Mouse (Mus musculus): ENCODE measurements at regions not wholly inside any gene's neighbourhood (a gene's known extent, or its start where the extent isn't known, plus 50 kb on each side); places are given as distances from the start of the nearest gene placed in this dataset.

GRCm38 (mm10) chr6:81724601-81725545, 198.6 kb upstream of the Gcfc2 start:
- no peak for DNase-seq (ENCODE audit: low read depth, low spot score)

GRCm38 (mm10) chr6:81731631-81732030, 191.8 kb upstream of the Gcfc2 start:
- no peak for DNase-seq (ENCODE audit: low read depth, low spot score)

GRCm38 (mm10) chr6:81733527-81733926, 189.9 kb upstream of the Gcfc2 start:
- no peak for DNase-seq (ENCODE audit: low read depth, low spot score)

- peak; percentile 69 for DNase-seq (ENCODE audit: low read depth, low spot score)
These were observed 185.0 kb upstream of the Gcfc2 start for GRCm38 (mm10) chr6:81738466-81738865.

- DNase-seq (ENCODE audit: low read depth, low spot score): no peak
These were observed 173.8 kb upstream of the Gcfc2 start for GRCm38 (mm10) chr6:81749681-81750080.

- no peak for DNase-seq (ENCODE audit: low read depth, low spot score)
These were observed 171.8 kb upstream of the Gcfc2 start for GRCm38 (mm10) chr6:81751631-81752030.

GRCm38 (mm10) chr6:81756242-81756641, 167.2 kb upstream of the Gcfc2 start:
- no peak for DNase-seq (ENCODE audit: low read depth, low spot score)

- DNase-seq (ENCODE audit: low read depth, low spot score): no peak
These were observed 164.6 kb upstream of the Gcfc2 start for GRCm38 (mm10) chr6:81758876-81759275.

GRCm38 (mm10) chr6:81760181-81760580, 163.3 kb upstream of the Gcfc2 start:
- no peak for DNase-seq (ENCODE audit: low read depth, low spot score)

- no peak for DNase-seq (ENCODE audit: low read depth, low spot score)
These were observed 157.6 kb upstream of the Gcfc2 start for GRCm38 (mm10) chr6:81765831-81766230.

GRCm38 (mm10) chr6:81766800-81767199, 156.7 kb upstream of the Gcfc2 start:
- DNase-seq (ENCODE audit: low read depth, low spot score): no peak

GRCm38 (mm10) chr6:81768669-81769537, 154.6 kb upstream of the Gcfc2 start:
- DNase-seq (ENCODE audit: low read depth, low spot score): peak; percentile 60

GRCm38 (mm10) chr6:81770301-81770700, 153.2 kb upstream of the Gcfc2 start:
- no peak for DNase-seq (ENCODE audit: low read depth, low spot score)

GRCm38 (mm10) chr6:81771862-81772261, 151.6 kb upstream of the Gcfc2 start:
- no peak for DNase-seq (ENCODE audit: low read depth, low spot score)

- DNase-seq (ENCODE audit: low read depth, low spot score): no peak
These were observed 141.3 kb upstream of the Gcfc2 start for GRCm38 (mm10) chr6:81782131-81782530.

- DNase-seq (ENCODE audit: low read depth, low spot score): peak; percentile 65
These were observed 140.5 kb upstream of the Gcfc2 start for GRCm38 (mm10) chr6:81782815-81783435.

- DNase-seq (ENCODE audit: low read depth, low spot score): no peak
These were observed 128.2 kb upstream of the Gcfc2 start for GRCm38 (mm10) chr6:81795281-81795680.

- DNase-seq (ENCODE audit: low read depth, low spot score): no peak
These were observed 122.6 kb upstream of the Gcfc2 start for GRCm38 (mm10) chr6:81800822-81801221.

GRCm38 (mm10) chr6:81801804-81802203, 121.7 kb upstream of the Gcfc2 start:
- DNase-seq (ENCODE audit: low read depth, low spot score): no peak

GRCm38 (mm10) chr6:81805942-81806341, 117.5 kb upstream of the Gcfc2 start:
- no peak for DNase-seq (ENCODE audit: low read depth, low spot score)

- no peak for DNase-seq (ENCODE audit: low read depth, low spot score)
These were observed 114.8 kb upstream of the Gcfc2 start for GRCm38 (mm10) chr6:81808712-81809111.

All from telencephalon, adult 2 months (tissue).